Mouse (Mus musculus): ENCODE data around the gene Kcnk3.

DNA sequence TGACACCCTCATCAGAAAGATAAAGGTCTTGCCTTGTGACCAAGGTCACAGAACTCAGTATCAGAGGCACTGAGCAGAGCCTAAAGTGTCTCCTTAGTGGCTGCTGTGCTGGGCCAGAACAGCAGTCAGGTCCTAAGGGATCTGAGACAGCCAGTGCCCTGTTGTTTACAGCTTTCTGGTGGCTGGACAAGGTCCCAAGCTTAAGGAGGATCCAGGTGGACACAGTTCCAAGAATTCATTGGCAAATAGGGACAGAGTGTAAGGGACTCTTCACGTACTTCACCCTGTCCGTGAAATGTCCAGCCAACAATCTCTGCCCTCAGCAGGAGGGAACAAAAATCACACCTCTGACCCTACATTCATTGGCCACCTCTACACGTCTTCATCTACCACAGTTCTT is 40.5 kb downstream of the Kcnk3 start:
- TF ChIP-seq CTCF (IDR thresholded peaks at IDR 0.05; ENCODE audit: low read depth) = no peak
- TF ChIP-seq EP300 (optimal IDR thresholded peaks at IDR 0.05) = no peak

All from stomach, postnatal 0 days (tissue).